Mouse (Mus musculus) CD4-positive, CD25-positive, alpha-beta regulatory T cell, adult 2 months (primary cell): ENCODE results near the gene Carnmt1.

Source experiments
- DNase-seq: peaks from one replicate; pipeline ENCODE4 v3.0.0-alpha.2; 2012; ENCODE audit warnings: low read depth, low spot score

Gene Carnmt1

DNA sequence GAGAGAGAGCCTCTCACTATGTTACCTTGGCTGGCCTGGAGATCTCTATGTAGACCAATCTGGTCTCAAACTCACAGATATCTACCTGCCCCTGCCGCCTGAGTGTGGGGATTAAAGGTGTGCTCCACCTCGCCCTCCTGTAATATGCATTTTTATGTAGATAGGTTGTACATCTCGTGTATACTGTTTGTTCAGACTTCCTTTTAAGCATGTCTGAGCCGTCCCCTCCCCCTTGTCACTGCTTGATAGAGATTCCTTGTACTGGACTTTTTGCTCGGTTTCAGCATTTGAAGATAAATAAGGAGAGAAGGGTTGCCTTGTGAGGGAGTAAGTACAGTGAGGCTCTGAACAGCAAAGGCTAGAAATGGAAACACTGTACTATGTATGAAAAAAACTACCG is 17.5 kb upstream of the Carnmt1 start:
- no peak for DNase-seq

DNA sequence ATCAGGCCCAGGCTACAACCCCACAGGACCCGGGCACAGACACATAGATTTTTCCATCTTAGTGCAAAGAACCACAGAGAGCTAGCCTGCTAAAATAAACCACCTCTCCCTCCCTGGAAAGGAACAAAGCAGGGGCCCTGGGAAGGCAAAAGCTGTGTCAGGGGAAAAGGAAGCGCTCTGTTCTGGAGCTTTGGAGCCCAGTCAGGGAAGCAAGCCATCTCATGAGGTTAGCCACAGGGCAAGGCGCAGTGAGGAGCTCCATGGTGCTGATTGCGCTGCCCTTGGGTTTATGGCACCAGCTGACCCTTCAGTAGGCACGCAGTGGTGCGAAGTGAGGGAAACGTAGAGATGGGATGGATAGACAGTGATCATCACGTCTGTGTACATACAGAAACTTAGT is 16.2 kb upstream of the Carnmt1 start:
- DNase-seq = no peak

DNA sequence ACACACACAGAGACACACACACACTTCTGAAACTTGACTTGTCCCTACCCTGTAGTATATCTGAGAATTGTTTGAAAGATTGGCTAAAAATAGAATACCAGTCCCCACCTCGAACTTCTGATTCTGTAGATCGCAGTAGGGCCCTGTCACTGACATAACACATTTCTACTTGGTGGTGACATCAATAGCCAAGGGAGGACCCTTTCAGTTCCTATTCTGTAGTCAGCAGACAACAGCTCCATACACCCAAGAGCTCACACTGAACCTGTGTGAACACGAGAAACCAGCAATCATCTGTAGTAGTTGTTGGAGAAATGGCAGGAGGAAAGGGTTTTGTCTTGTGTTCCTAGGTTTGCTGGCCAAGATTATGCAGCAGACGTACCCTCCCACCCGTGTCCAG is 15.6 kb upstream of the Carnmt1 start:
- no peak for DNase-seq

DNA sequence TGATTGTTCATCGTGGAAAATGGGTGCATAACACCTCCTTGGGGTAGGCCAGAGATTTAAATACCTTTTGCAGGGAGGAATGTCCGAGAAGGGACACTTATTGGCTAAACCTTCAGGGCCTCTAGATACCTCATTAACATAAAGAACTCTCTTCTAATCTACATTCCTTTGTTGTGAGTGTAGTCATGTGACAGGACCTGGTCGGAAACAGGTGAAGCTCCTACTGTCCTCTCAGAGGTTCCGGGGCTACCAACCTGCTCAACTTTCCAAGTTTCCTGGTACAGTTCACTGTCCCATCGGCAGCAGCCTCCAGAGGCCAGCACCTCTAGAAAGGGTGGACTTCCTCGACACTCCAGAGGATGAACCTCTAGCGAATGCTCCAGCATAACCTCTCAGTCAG is 14.6 kb upstream of the Carnmt1 start:
- no peak for DNase-seq

DNA sequence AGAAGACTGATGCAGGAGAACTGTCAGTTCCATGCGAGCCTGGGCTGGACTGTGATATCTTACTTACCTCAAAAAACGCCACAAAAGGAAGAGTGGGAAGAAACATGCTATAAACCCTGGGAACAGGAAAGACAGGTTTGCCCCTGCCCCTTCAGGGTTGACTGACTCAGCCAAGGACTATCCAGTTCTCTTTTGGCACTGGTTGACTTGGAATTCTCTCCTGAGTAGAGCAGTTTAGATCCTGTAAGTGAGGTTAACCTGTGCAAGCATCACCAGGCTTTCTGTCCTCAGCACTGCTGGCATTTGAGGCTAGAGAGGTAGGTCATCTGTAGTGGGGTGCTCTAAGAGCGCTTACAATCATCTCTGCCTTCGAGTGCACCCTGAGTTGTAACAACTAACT is 12.1 kb upstream of the Carnmt1 start:
- no peak for DNase-seq

DNA sequence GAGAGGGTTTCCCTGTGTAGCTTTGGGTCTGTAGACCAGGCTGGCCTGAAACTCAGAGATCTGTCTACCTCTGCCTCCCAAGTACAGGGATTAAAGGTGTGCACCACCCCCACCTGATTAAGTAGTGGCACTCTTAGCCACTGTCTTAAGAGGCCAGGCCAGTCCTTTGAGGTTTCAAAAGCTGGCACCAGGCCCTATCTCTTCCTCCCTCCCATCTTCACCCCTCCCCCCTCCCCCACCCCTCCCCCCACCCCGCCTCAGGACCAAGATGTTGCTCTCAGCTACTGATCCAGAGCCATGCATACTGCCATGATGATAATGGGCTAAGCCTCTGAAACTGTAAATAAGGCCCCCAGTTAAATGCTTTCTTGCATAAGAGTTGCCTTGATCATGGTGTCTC is 11.2 kb upstream of the Carnmt1 start:
- no peak for DNase-seq

DNA sequence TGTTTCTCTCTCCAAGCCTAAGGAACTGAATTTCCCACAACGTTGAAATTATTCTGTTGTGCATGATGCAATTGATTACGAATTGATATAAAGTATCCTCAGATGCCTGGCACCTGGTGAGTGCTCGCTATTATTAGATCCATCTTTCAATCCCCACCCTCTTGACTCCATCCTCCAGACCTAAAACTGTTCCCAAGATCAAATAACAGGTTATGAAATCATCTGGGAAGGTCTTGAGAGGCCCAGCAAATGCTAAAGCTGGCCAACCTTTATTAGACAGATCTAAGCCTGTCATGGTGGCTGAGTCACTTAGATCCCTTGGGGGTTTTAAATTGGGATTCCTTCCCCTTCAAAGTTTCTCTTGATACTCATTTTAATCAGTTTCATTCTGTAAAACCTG is 10.1 kb upstream of the Carnmt1 start:
- DNase-seq = no peak

DNA sequence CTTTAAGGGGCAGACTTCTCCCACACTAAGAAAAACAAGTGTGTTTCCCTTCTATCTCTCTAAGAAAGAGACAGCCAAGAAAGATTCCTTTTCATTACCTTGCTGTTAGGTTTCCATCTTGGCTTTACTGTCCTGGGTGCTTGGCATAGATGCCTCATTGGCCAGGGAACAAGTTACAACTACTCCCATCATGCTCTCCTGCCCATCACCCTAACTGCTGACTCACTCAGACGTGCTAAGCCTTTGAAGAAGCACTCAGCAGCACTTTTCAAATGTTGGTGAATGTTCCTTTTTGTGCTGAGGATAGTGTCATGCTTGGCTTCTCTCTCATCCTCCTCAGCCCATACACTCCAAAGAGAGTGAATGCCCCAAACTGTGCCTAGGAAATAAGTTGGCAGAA is 8.9 kb upstream of the Carnmt1 start:
- DNase-seq = no peak

DNA sequence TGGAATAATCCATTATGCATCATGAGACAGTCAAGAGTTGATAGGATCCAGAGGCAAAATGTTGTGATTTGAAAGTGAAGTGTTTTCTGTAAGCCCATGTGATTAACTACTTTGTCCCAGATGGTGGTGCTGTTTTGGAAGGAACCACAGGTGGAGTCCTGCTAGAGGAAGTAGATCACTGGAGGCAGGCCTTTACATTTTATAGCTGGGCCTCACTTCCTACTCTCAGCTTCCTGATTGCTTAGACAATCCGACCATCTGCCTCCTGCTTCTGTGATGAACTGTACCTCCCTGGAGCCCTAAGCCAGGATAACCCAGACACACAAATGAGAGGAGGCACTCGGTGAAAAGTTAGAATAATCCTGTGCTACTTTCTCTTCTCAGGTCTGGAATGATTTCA is 6.7 kb upstream of the Carnmt1 start:
- DNase-seq = peak; percentile 26

DNA sequence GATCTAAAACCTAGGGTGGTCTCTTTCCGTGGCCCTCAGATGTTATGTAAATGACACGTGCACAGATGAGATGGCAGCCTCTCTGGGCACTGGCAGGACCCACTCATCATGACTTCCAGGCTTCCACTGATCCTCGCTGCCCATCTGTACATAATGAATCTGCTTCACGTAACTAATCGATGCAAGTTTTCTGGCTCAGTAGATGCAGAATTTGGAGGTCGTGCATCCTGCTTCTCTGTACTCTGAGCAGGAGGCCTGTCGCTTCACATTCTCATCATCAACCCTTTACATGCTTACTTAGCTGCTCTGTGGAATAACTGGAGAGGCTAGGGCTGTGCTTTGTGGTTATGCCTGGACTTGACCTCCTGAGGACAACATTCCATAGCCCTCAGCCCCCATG is 3.6 kb upstream of the Carnmt1 start:
- DNase-seq = no peak

DNA sequence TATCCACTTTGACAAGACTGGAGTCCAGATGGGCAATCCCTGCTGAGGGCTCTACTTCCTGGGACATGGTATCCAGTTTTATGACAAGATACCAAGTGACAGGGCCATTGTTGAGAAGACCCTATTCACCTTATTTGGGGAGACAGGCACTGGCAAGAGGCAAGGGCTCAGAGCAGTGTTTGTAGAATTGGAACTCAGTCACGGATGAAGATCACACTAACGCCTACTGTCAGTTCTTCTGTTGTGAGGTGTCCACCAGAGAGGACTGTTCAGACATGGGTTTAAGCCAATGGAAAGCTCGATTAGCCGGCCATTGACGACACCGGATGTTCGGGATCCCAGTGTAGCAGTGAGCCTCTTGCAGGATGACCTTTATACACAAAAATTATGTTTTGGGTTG is 1.0 kb upstream of the Carnmt1 start:
- DNase-seq = no peak

DNA sequence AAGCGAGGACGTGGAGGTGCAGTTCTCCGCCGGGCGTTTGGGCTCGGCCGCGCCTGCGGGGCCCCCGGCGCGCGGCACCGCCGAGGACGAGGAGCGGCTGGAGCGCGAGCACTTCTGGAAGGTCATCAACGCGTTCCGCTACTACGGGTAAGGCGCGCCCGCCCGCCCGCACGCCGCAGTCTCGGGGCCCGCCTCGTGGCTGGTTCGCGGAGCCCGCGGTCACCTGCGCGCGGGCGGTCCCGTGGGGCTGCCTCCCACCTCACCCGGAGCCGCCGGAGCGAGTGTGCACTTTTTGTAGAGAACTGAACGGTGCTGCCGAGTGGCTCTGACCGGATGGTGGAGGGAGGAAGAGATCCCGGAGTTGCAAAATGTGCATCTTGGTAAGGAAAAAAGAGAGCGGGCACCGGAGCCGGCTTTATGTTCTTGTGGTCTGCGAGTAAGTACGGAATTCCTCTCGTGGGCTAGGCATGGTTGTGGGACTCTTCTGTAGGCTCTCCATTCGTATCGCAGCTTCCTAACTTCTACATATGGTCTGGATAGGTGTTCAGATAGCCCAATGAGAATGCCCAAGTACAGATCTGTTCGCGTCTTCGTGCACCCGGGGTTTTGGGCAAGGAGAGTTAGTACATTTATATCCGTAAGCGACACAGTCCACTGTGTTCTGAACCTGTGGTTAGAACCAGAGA is 635 bp downstream of the Carnmt1 start:
- DNase-seq = peak; percentile 65

DNA sequence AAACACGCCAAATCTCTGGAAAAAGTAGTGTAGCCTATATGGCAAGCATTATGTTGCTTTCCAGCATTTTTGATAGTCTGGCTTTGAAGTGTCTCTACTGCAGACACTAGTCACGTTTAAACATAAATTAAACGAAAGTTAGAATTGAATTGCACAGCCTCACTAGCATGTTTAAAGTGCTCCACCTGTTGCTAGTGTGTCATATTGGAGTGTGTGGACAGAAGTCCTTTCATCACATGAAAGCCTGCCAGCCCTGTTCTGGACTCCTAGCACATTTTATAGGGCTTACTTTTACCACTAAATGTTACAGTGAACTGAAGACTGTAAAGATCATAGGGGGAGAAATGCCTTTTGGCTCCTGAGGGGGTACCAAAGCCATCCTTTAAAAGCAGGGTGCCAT is 1.9 kb downstream of the Carnmt1 start:
- no peak for DNase-seq

DNA sequence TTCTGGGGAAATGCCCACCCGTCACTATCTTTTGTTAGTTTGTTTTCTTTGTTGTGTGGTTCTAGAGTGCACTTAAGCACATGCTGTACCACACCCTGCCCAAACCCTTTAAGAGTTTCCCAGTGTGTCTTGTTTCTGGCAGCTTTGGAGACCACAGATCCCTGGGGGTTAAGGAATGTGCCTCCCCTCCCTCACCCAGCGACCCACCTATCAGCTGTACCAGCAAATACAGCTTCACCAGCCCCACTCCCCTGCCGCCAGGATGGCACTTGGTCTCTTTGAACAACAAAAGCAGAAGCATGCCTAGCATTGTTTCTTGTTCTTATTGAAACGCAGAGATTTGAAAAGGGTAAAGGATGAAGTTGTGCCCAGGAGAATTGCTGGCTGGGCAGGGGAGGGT is 2.6 kb downstream of the Carnmt1 start:
- no peak for DNase-seq

DNA sequence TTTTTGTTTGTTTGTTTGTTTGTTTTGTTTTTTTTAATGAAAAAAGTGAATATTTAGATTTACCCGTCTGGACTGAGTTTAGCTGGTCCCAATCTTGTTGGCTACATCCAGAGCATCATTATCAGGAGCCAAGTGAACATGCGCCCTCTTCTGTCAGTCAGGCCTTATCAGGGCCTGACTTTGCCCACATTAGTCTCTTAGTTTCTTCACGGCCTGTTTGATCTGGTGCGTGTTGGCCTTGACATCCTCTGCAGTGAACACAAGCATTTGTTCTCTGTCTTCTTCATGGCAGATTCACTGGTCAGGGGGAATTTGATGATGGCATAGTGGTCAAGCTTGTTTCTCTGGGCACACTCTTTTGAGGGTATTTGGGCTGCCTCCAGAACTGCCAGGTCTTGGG is 11.6 kb downstream of the Carnmt1 start:
- no peak for DNase-seq

DNA sequence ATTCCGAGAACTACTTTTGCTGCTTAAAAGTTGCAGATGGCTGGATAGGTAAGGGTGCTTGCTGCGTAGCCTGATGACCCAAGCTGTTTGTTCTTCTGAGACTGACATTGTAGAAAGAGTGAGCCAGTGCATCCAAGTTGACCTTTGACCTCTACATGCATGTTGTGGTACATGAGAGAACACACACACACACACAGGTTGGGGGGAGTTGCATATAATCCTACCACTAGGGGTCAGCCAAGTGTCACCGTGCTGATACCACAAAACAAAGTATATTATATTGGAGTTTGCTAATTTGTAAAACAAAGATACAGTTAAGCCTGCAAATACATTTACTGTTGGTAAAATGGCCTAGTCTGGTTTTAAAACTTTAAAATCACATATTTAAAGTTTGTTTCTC is 17.0 kb downstream of the Carnmt1 start:
- peak; percentile 87 for DNase-seq

DNA sequence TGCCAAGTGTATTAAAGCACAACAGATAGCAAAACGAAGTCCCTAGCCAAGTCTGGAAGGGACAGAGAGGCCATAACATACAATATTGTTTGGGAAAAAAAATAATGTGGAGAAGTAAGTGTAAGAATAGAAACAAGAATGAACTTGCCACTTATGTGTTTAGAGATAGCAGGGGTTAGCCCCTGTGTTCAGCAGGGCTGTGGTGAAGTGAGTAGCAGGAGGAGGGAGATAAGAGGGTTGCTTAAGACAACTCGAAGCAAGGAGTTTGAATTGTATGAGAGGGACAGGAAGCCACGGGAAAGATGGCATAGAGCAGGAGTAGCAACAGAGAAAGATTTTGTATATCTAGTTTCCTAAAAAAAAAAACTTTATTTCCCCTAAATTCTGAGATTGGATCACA is 21.6 kb downstream of the Carnmt1 start:
- DNase-seq = no peak

DNA sequence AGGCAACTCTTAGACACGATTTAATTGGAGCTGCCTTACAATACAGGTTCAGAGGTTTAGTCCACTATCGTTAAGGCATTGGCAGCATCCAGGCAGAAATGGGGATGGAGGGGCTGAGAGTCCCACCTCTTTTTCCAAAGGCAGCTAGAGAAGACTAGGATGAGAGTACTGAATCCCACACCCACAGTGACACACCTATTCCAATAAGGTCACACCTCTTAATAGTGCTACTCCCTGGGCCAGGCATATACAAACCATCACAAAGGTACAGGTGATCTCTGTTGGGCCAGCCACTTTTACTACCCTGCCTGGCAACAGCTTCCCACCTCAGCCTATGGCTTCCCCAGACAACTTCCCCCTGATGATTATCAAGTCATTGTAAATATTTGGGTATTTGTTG is 22.2 kb downstream of the Carnmt1 start:
- no peak for DNase-seq

DNA sequence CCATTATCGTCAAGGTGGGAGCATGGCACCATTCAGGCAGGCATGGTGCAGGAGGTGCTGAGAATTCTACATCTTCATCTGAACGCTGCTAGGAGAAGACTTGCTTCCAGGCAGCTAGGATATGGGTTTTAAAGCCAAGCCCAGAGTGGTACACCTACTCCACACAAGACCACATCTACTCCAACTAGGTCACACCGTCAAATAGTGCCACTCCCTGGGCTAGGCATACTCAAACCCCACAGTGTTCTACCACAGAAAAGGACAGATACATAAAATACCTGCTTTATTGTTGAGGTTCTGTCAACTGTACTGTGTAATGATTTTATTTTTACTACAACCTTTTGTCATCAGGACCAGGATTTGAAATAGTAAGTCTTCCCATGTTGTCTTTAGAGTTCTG is 24.6 kb downstream of the Carnmt1 start:
- no peak for DNase-seq

DNA sequence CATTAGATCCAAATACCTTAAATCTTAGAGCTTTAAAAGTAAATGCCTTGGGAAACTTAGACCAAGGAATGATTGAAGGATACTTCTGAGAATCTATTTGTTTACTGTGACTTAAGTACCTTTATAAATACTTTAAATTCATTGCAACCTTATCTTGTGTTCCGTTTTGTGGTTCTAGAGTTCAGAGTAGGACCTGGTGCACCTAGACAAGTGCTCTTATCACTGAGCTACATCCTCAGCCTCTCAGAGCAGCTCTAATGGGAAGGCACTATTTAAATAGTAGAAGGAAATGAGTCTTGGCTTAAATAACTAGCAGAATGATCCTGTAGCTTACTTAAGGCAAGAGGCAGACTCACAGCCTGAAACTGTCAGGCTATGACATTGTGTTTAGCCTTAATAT is 25.0 kb downstream of the Carnmt1 start:
- no peak for DNase-seq

DNA sequence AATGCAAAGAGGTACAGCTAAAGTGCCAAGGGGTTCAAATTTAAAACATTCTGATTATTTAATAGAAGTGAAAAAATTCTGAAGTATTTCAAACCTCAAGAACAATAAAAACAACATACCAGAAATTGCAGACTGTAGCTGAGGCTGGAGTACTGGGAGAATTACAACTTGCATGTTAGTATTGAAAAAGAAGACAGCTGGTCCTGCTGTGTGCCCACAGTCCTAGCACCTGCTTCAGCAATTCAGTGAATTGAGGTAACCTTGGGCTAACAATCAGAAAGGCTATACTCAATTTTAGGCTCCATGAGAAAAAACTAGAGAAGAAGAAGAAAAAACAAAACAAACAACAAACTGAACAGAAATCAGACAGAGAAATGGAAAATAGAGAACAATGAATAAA is 37.5 kb downstream of the Carnmt1 start:
- DNase-seq = no peak

DNA sequence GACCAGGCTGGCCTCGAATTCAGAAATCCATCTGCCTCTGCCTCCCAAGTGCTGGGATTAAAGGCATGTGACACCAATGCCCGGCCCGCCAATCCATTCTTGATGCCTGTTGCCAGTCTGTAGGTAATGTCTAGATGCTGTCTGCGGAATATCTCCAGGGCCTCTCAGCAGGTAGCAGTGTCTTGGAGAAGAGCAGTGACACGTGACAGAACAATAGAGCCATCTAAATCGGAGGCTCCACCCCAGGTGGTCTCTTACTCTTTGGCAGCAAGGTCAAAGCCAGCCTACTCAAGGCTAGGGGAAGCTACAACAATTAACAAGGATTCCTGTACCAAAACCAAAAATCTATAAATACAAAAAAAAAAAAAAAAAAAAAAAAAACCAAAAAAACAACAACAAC is 40.3 kb downstream of the Carnmt1 start:
- DNase-seq = no peak

DNA sequence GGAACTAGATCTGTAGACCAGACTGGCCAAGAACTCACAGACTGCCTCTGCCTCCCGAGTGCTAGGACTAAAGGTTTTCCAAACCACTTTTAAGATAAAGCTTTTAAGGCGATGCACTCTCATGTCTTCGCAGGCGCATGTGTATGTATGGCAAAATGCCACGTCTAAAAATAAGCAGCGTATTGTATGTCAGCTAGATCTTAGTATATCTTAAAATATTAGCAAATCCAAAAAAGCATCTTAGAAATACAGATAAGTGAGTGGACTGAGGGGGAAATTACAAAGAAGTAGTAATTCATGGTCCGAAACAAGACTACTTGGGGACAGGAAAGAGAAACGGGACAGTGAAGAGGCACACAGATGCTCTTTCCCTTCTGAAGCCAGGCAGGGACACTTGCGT is 41.0 kb downstream of the Carnmt1 start:
- DNase-seq = no peak

DNA sequence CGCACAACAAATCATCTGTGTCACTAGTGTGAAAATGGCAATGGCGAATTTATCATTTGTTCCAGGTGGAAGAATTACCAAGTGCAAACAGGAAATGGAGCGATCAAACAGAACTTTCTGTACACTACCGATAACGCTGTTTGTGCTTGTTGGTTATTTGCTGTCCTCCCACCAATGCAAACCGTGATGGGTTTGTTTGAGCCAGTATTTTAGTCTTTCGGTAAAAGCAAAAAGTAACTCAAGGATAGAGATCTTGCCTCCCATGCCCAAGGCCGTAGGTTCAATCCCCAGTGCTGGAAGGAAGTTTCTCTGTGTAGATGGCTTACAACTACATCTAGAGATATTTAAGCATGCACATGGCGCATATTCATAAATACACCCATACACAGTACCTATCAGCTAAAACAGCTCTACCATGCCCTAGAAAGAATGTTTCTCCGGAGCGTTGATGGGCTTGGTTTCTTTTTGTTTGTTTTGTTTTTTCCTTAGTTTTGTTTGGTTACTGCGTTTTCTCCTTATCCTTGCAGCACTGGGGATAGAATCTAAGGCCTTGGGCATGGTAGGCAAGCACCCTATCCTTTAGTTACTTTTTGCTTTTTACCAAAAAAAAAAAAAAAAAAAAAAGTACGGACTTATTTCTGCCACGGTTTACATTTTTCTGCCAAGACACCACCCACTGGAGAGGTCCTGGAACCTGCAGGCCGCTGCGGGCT is 41.7 kb downstream of the Carnmt1 start:
- peak; percentile 13 for DNase-seq
